Mouse (Mus musculus): Measurements from ENCODE around the gene Tnrc6c. TPM values are rescaled to one million over a fixed set of nuclear protein-coding genes. Genes with fewer than 3 reads are reported as not detected.

Gene Tnrc6c
- polyA plus RNA-seq, 1 experiment from 2014 or later, result 18.9 TPM

GRCm38 (mm10) chr11:117663036-117663809 lies 9.1 kb downstream of the Tnrc6c start:
- Histone ChIP-seq H3K27ac (ENCODE audit: low read depth, low read length) (no peak overlapping the region), H3K9ac (ENCODE audit: low read depth, low read length) (no peak overlapping the region), H3K4me3 (ENCODE audit: low read length) (no peak overlapping the region), H3K4me2 (ENCODE audit: low read length) (no peak overlapping the region), H3K9me3 (ENCODE audit: control insufficient read depth, low read length) (no peaks in the 10 kb centered on the region), H3K27me3 (replicated peaks; ENCODE audit: control insufficient read depth, insufficient read depth, low read length) (no peaks in the 10 kb centered on the region), H3K4me1 (ENCODE audit: control insufficient read depth, insufficient read depth, low read depth, low read length) (peaks cover 30% of the 10 kb centered on the region), H3K36me3 (ENCODE audit: control insufficient read depth, insufficient read depth, low read length) (no peaks in the 10 kb centered on the region)
- no peak for ATAC-seq
- 83% methylated on average over 4 of the region's 4 CpGs for WGBS

GRCm38 (mm10) chr11:117663810-117664139 lies 9.7 kb downstream of the Tnrc6c start:
- no peak overlapping the region for H3K9ac ChIP-seq (ENCODE audit: low read depth, low read length)
- H3K4me1 ChIP-seq (ENCODE audit: control insufficient read depth, insufficient read depth, low read depth, low read length), result peaks cover 28% of the 10 kb centered on the region
- H3K9me3 ChIP-seq (ENCODE audit: control insufficient read depth, low read length), result no peaks in the 10 kb centered on the region
- H3K27me3 ChIP-seq (replicated peaks; ENCODE audit: control insufficient read depth, insufficient read depth, low read length), result no peaks in the 10 kb centered on the region
- H3K36me3 ChIP-seq (ENCODE audit: control insufficient read depth, insufficient read depth, low read length), result no peaks in the 10 kb centered on the region
- no peak overlapping the region for H3K27ac ChIP-seq (ENCODE audit: low read depth, low read length)
- ATAC-seq, result no peak
- H3K4me2 ChIP-seq (ENCODE audit: low read length), result no peak overlapping the region
- no peak overlapping the region for H3K4me3 ChIP-seq (ENCODE audit: low read length)

- Histone ChIP-seq H3K27ac (ENCODE audit: low read depth, low read length) (no peak overlapping the region), H3K36me3 (ENCODE audit: control insufficient read depth, insufficient read depth, low read length) (no peaks in the 10 kb centered on the region), H3K9me3 (ENCODE audit: control insufficient read depth, low read length) (no peaks in the 10 kb centered on the region), H3K4me1 (ENCODE audit: control insufficient read depth, insufficient read depth, low read depth, low read length) (peaks cover 19% of the 10 kb centered on the region), H3K27me3 (replicated peaks; ENCODE audit: control insufficient read depth, insufficient read depth, low read length) (no peaks in the 10 kb centered on the region), H3K4me3 (ENCODE audit: low read length) (no peak overlapping the region), H3K9ac (ENCODE audit: low read depth, low read length) (no peak overlapping the region), H3K4me2 (ENCODE audit: low read length) (no peak overlapping the region)
- WGBS, result 42% methylated on average over 3 of the region's 3 CpGs
- no peak for ATAC-seq
These were observed 11.1 kb downstream of the Tnrc6c start for GRCm38 (mm10) chr11:117665189-117665588.

GRCm38 (mm10) chr11:117666563-117666962 lies 12.5 kb downstream of the Tnrc6c start:
- peaks cover 19% of the 10 kb centered on the region for H3K4me1 ChIP-seq (ENCODE audit: control insufficient read depth, insufficient read depth, low read depth, low read length)
- H3K4me2 ChIP-seq (ENCODE audit: low read length), result no peak overlapping the region
- no peak for ATAC-seq
- H3K36me3 ChIP-seq (ENCODE audit: control insufficient read depth, insufficient read depth, low read length), result no peaks in the 10 kb centered on the region
- H3K4me3 ChIP-seq (ENCODE audit: low read length), result no peak overlapping the region
- H3K27ac ChIP-seq (ENCODE audit: low read depth, low read length), result no peak overlapping the region
- H3K9ac ChIP-seq (ENCODE audit: low read depth, low read length), result no peak overlapping the region
- no peaks in the 10 kb centered on the region for H3K27me3 ChIP-seq (replicated peaks; ENCODE audit: control insufficient read depth, insufficient read depth, low read length)
- no peaks in the 10 kb centered on the region for H3K9me3 ChIP-seq (ENCODE audit: control insufficient read depth, low read length)

- no peaks in the 10 kb centered on the region for H3K9me3 ChIP-seq (ENCODE audit: control insufficient read depth, low read length)
- no peaks in the 10 kb centered on the region for H3K36me3 ChIP-seq (ENCODE audit: control insufficient read depth, insufficient read depth, low read length)
- peaks cover 19% of the 10 kb centered on the region for H3K4me1 ChIP-seq (ENCODE audit: control insufficient read depth, insufficient read depth, low read depth, low read length)
- no peaks in the 10 kb centered on the region for H3K27me3 ChIP-seq (replicated peaks; ENCODE audit: control insufficient read depth, insufficient read depth, low read length)
- no peak overlapping the region for H3K4me2 ChIP-seq (ENCODE audit: low read length)
- no peak overlapping the region for H3K9ac ChIP-seq (ENCODE audit: low read depth, low read length)
- H3K4me3 ChIP-seq (ENCODE audit: low read length), result no peak overlapping the region
- no peak overlapping the region for H3K27ac ChIP-seq (ENCODE audit: low read depth, low read length)
- 71% methylated on average over 5 of the region's 5 CpGs for WGBS
- no peak for ATAC-seq
These were observed 13.1 kb downstream of the Tnrc6c start for GRCm38 (mm10) chr11:117667152-117667551.

- no peak overlapping the region for H3K4me2 ChIP-seq (ENCODE audit: low read length)
- no peaks in the 10 kb centered on the region for H3K9me3 ChIP-seq (ENCODE audit: control insufficient read depth, low read length)
- H3K27me3 ChIP-seq (replicated peaks; ENCODE audit: control insufficient read depth, insufficient read depth, low read length), result no peaks in the 10 kb centered on the region
- no peaks in the 10 kb centered on the region for H3K36me3 ChIP-seq (ENCODE audit: control insufficient read depth, insufficient read depth, low read length)
- 48% methylated on average over 5 of the region's 5 CpGs for WGBS
- H3K4me3 ChIP-seq (ENCODE audit: low read length), result no peak overlapping the region
- no peak for ATAC-seq
- no peak overlapping the region for H3K9ac ChIP-seq (ENCODE audit: low read depth, low read length)
- no peak overlapping the region for H3K27ac ChIP-seq (ENCODE audit: low read depth, low read length)
- H3K4me1 ChIP-seq (ENCODE audit: control insufficient read depth, insufficient read depth, low read depth, low read length), result peaks cover 19% of the 10 kb centered on the region
These were observed 13.7 kb downstream of the Tnrc6c start for GRCm38 (mm10) chr11:117667825-117668224.

GRCm38 (mm10) chr11:117671626-117672025 lies 17.5 kb downstream of the Tnrc6c start:
- Histone ChIP-seq H3K9me3 (ENCODE audit: control insufficient read depth, low read length) (no peaks in the 10 kb centered on the region), H3K4me2 (ENCODE audit: low read length) (no peak overlapping the region), H3K27ac (ENCODE audit: low read depth, low read length) (no peak overlapping the region), H3K9ac (ENCODE audit: low read depth, low read length) (no peak overlapping the region), H3K27me3 (replicated peaks; ENCODE audit: control insufficient read depth, insufficient read depth, low read length) (no peaks in the 10 kb centered on the region), H3K4me3 (ENCODE audit: low read length) (no peak overlapping the region), H3K4me1 (ENCODE audit: control insufficient read depth, insufficient read depth, low read depth, low read length) (peaks cover 20% of the 10 kb centered on the region), H3K36me3 (ENCODE audit: control insufficient read depth, insufficient read depth, low read length) (no peaks in the 10 kb centered on the region)
- 94% methylated on average over 5 of the region's 5 CpGs for WGBS
- ATAC-seq, result no peak

GRCm38 (mm10) chr11:117674531-117674930 lies 20.4 kb downstream of the Tnrc6c start:
- Histone ChIP-seq H3K27me3 (replicated peaks; ENCODE audit: control insufficient read depth, insufficient read depth, low read length) (no peaks in the 10 kb centered on the region), H3K9ac (ENCODE audit: low read depth, low read length) (no peak overlapping the region), H3K4me1 (ENCODE audit: control insufficient read depth, insufficient read depth, low read depth, low read length) (peaks cover 9% of the 10 kb centered on the region), H3K27ac (ENCODE audit: low read depth, low read length) (no peak overlapping the region), H3K36me3 (ENCODE audit: control insufficient read depth, insufficient read depth, low read length) (no peaks in the 10 kb centered on the region), H3K4me3 (ENCODE audit: low read length) (no peak overlapping the region), H3K9me3 (ENCODE audit: control insufficient read depth, low read length) (no peaks in the 10 kb centered on the region), H3K4me2 (ENCODE audit: low read length) (no peak overlapping the region)
- no peak for ATAC-seq
- WGBS, result 100% methylated on average over 1 of the region's 1 CpGs

GRCm38 (mm10) chr11:117676649-117677048 lies 22.6 kb downstream of the Tnrc6c start:
- Histone ChIP-seq H3K4me1 (ENCODE audit: control insufficient read depth, insufficient read depth, low read depth, low read length) (peaks cover 9% of the 10 kb centered on the region), H3K9me3 (ENCODE audit: control insufficient read depth, low read length) (no peaks in the 10 kb centered on the region), H3K27me3 (replicated peaks; ENCODE audit: control insufficient read depth, insufficient read depth, low read length) (no peaks in the 10 kb centered on the region), H3K4me3 (ENCODE audit: low read length) (no peak overlapping the region), H3K4me2 (ENCODE audit: low read length) (no peak overlapping the region), H3K36me3 (ENCODE audit: control insufficient read depth, insufficient read depth, low read length) (no peaks in the 10 kb centered on the region), H3K9ac (ENCODE audit: low read depth, low read length) (no peak overlapping the region), H3K27ac (ENCODE audit: low read depth, low read length) (no peak overlapping the region)
- ATAC-seq, result no peak
- WGBS, result 5% methylated on average over 2 of the region's 2 CpGs

GRCm38 (mm10) chr11:117677111-117677510 lies 23.0 kb downstream of the Tnrc6c start:
- no peaks in the 10 kb centered on the region for H3K36me3 ChIP-seq (ENCODE audit: control insufficient read depth, insufficient read depth, low read length)
- no peaks in the 10 kb centered on the region for H3K27me3 ChIP-seq (replicated peaks; ENCODE audit: control insufficient read depth, insufficient read depth, low read length)
- H3K9ac ChIP-seq (ENCODE audit: low read depth, low read length), result no peak overlapping the region
- H3K4me1 ChIP-seq (ENCODE audit: control insufficient read depth, insufficient read depth, low read depth, low read length), result peaks cover 9% of the 10 kb centered on the region
- no peak overlapping the region for H3K4me3 ChIP-seq (ENCODE audit: low read length)
- H3K27ac ChIP-seq (ENCODE audit: low read depth, low read length), result no peak overlapping the region
- 69% methylated on average over 3 of the region's 3 CpGs for WGBS
- ATAC-seq, result no peak
- H3K9me3 ChIP-seq (ENCODE audit: control insufficient read depth, low read length), result no peaks in the 10 kb centered on the region
- H3K4me2 ChIP-seq (ENCODE audit: low read length), result no peak overlapping the region
